ENCODE assay signal across 8 mouse cellular contexts in the genomic region with DNA sequence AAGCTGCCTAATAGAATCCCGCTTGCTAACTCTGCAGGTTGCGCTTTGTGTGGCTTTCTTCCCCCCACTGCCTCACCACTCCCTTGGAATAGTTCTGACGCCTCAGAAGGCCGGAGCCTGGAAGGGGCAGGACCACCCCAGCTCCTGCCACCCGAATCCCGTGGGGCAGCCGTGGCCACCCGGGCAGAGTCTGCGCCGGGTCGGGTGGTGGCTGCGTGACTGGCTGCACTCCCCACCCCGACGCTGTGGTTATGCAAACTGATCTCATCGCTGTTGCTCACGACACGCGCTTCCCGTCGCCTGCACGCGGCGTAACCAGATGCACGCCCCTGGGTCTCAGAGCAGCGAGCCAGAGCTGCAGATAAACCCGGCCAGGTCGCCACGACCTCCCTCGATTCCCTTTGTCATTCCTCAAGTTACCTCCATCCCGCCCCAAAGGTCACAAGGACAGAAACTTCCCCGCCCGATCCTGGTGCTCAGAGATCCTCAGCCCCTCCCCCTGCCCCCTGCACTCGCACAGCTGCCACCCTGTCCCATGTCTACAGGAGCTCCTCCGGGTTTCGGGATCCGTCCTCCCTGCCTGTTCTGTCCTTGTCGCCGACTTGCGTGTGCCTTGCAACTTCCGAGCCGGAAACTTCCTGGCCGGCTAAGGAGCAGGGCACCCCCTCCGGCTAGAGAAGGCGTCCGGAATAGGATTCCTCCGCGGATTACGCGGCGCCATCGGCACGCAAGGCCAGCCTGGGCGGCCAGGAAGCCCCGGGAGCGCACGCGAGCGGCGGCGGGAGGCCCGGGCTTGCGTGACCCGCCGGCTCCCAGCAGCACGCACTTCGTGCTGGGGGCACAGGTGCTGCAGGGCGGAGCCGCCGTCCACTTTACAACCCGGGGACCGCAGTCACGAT. TPM values are rescaled to one million over a fixed set of nuclear protein-coding genes. Genes with fewer than 3 reads are reported as not detected.
DNase-seq lines count a peak whose midpoint lies in the region; ATAC-seq lines count a peak whose summit lies in the region.

No protein-coding gene starts in this region.

- H3K4me2 ChIP-seq in intestine, embryonic 14.5 days (ENCODE audit: low read length), result peak overlapping the region; percentile 90

- peaks cover 7% of the 10 kb centered on the region; the same call in 1 of the 2 replicates for H3K4me1 ChIP-seq in intestine, embryonic 14.5 days (replicated peaks; ENCODE audit: control insufficient read depth, insufficient read depth, low read length)
- peaks cover 38% of the 10 kb centered on the region for H3K4me1 ChIP-seq in midbrain, embryonic 10.5 days

- H3K9ac ChIP-seq in intestine, embryonic 14.5 days (ENCODE audit: low read length), result peak overlapping the region; percentile 70

- H3K9me3 ChIP-seq in intestine, embryonic 14.5 days (ENCODE audit: control insufficient read depth, low read length), result no peaks in the 10 kb centered on the region
- H3K9me3 ChIP-seq in midbrain, embryonic 10.5 days (replicated peaks), result no peaks in the 10 kb centered on the region

- H3K4me3 ChIP-seq in intestine, embryonic 14.5 days (ENCODE audit: low read depth, low read length), result peak overlapping the region; percentile 59
- peak overlapping the region; percentile 71 for H3K4me3 ChIP-seq in midbrain, embryonic 10.5 days

- H3K36me3 ChIP-seq in intestine, embryonic 14.5 days (ENCODE audit: control insufficient read depth, insufficient read depth, low read length), result no peaks in the 10 kb centered on the region
- no peaks in the 10 kb centered on the region for H3K36me3 ChIP-seq in midbrain, embryonic 10.5 days

- intact Hi-C loops in left cerebral cortex, postnatal 36 days (cut with DNase I), result loop anchor here (5.0 kb wide), 1 partner anchor 72 kb away; no protein-coding TSS in a partner anchor

- ATAC-seq in common myeloid progenitor, adult 5-6 weeks (replicated peaks; ENCODE audit: low read depth, poor library complexity, severe bottlenecking), result peak; percentile 90
- peak; percentile 88 for ATAC-seq in intestine, embryonic 14.5 days (replicated peaks; ENCODE audit: low FRiP score, low TSS enrichment, low read depth)

- WGBS in intestine, embryonic 14.5 days, result under 1% methylated on average over 72 of the region's 72 CpGs
- WGBS in midbrain, embryonic 10.5 days, result under 1% methylated on average over 72 of the region's 72 CpGs

- H3K27ac ChIP-seq in intestine, embryonic 14.5 days (ENCODE audit: low read depth), result peak overlapping the region; percentile 93
- peak overlapping the region; percentile 92 for H3K27ac ChIP-seq in midbrain, embryonic 10.5 days (replicated peaks)

- peaks cover 7% of the 10 kb centered on the region; the same call in 1 of the 2 replicates for H3K27me3 ChIP-seq in intestine, embryonic 14.5 days (replicated peaks; ENCODE audit: control insufficient read depth, insufficient read depth, low read length)
- H3K27me3 ChIP-seq in midbrain, embryonic 10.5 days (ENCODE audit: low read depth, poor library complexity, severe bottlenecking), result peaks cover 56% of the 10 kb centered on the region

- peak; percentile 83 for DNase-seq in WW6 (ENCODE audit: low read depth, low spot score)
- DNase-seq in gastrocnemius, postnatal 25 days, result peak; percentile 71
- peak; percentile 89 for DNase-seq in intestine, embryonic 14.5 days (ENCODE audit: low spot score)
- peak; percentile 83 to 84 for DNase-seq in left cerebral cortex, postnatal 36 days (ENCODE audit: low spot score in 2 of 2)
- peak; percentile 81 for DNase-seq in midbrain, embryonic 10.5 days (ENCODE audit: low spot score)
- peak; percentile 74 to 77 for DNase-seq in right cerebral cortex, postnatal 36 days (ENCODE audit: low spot score in 2 of 2)
- peak; percentile 68 to 71 for DNase-seq in urinary bladder, postnatal 4 days (ENCODE audit: low spot score in 2 of 2)

RNA-seq across cellular contexts. Expression of a gene that starts 7.1 kb away (rescaled TPM):
- total RNA-seq in common myeloid progenitor, adult 5-6 weeks (2017), result 5.2 and 7.8 TPM in 2 replicates
- total RNA-seq in gastrocnemius, postnatal 25 days (2021), result under 1 TPM; 0.64 to 0.80 TPM
- polyA plus RNA-seq in intestine, embryonic 14.5 days (2014; fragmentation: Nextera tagmentation; extraction: Ambion mirVana), result 7.9 and 8.6 TPM in 2 replicates
- total RNA-seq in left cerebral cortex, postnatal 36 days (2021), result 1 to 10 TPM; 6.9 to 8.2 TPM
- 3.6 and 4.8 TPM in 2 replicates for polyA plus RNA-seq in midbrain, embryonic 10.5 days (2016; fragmentation: Nextera tagmentation; extraction: Ambion mirVana)

Comparison
In these comparisons a context has a peak if more than half of its experiments do, and no peak if none do; other contexts are left out.
1. Peak in every context shown above with its lines: DNase-seq, ATAC-seq, H3K4me3 ChIP-seq and H3K27ac ChIP-seq.